Mouse (Mus musculus) erythroblast, embryonic 14.5 days (primary cell): ENCODE results near the gene Ecpas.

Experiments
- GATA1 ChIP-seq: IDR thresholded peaks from 2 replicates; pipeline ENCODE4 v1.6.1; 2012; ENCODE audit warnings: low read length, inconsistent platforms, mixed read lengths
- TAL1 ChIP-seq: IDR thresholded peaks from 3 replicates; pipeline ENCODE4 v1.6.1; 2012; ENCODE audit warnings: low read length, inconsistent platforms, mixed read lengths

GRCm38 (mm10) chr4:58897436-58897835, 15.1 kb downstream of the Ecpas start:
- TF ChIP-seq TAL1 (no peak), GATA1 (no peak)
